Mouse (Mus musculus) cortical plate, adult 2 months (tissue): ENCODE data around the gene Cacng6. TPM values are rescaled to one million over a fixed set of nuclear protein-coding genes. Genes with fewer than 3 reads are reported as not detected.

ENCODE experiments used
- H3K27ac ChIP-seq: fragments of 200-500 bp; 2 replicates; pipeline ENCODE4 v1.5.1; 2012; ENCODE audit warnings: low read length, control low read depth, inconsistent platforms; ENCODE audit not compliant: insufficient read depth
- H3K4me1 ChIP-seq: fragments of 200-500 bp; 2 replicates; pipeline ENCODE4 v1.6.1; 2011; ENCODE audit warnings: low read length; ENCODE audit not compliant: control insufficient read depth, insufficient read depth
- H3K4me3 ChIP-seq: fragments of 200-500 bp; 2 replicates; pipeline ENCODE4 v1.5.1; 2011; ENCODE audit warnings: mild to moderate bottlenecking, low read length, control low read depth; ENCODE audit not compliant: insufficient read depth
- CTCF ChIP-seq: fragments of 200-500 bp; IDR thresholded peaks from 2 replicates; pipeline ENCODE4 v1.5.1; 2011; ENCODE audit warnings: mild to moderate bottlenecking, control low read depth, low read length; ENCODE audit not compliant: insufficient read depth; ENCODE audit errors: extremely low read depth
- POLR2A ChIP-seq: fragments of 200-500 bp; IDR thresholded peaks from 2 replicates; pipeline ENCODE4 v1.6.1; 2011; ENCODE audit warnings: mild to moderate bottlenecking, low read length, control low read depth; ENCODE audit not compliant: insufficient read depth; ENCODE audit errors: extremely low read depth
- polyA plus RNA-seq: library from polyadenylated mRNA; depleted of rRNA; stranded (reverse); fragments of >200 nt; gene quantifications from 2 replicates; pipeline ENCODE4 v1.2.3, GENCODE M21; 2012

Gene Cacng6
- polyA plus RNA-seq, 1 experiment = 0.81 TPM

DNA sequence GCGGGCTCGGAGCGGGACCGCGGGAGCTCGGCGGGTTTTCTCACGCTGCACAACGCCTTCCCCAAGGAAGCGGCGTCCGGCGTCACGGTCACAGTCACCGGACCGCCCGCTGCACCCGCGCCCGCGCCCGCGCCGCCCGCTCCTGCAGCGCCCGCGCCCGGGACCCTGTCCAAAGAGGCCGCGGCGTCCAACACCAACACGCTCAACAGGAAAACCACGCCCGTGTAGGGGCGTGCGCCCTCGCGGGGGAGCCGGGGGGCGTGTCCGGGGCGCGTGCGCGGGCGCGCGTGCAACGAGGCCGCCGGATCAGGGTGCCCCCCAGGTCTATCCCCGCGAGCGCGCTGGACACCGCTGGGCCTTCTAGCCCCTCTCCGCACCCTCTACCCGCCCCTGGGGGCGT, 8.6 kb upstream of the Cacng6 start:
- Histone ChIP-seq H3K4me1 (no peaks in the 10 kb centered on the region), H3K27ac (no peak overlapping the region), H3K4me3 (no peak overlapping the region)
- TF ChIP-seq CTCF (no peak), POLR2A (no peak)

DNA sequence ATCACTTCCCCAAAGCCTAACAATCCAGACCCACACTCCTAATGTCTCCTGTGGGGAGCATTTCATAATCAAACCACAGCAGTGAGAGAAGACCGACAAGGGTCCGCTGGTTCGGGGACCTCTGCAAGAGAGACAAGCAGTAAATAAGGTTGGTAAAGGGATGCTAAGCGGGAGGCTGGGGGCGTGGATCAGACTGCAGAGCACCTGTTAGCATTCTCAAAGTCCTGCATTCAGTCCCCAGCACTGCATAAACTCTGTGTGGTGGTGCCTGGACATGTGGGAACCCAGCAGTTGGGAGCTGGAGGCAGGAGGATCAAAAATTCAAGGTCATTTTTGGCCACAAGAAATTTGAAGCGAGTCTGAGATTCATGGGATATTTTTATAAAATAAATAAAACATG, 4.1 kb upstream of the Cacng6 start:
- Histone ChIP-seq H3K27ac (no peak overlapping the region), H3K4me3 (no peak overlapping the region), H3K4me1 (peaks cover 4% of the 10 kb centered on the region; the same call in 1 of the 2 replicates)
- TF ChIP-seq CTCF (no peak), POLR2A (no peak)

DNA sequence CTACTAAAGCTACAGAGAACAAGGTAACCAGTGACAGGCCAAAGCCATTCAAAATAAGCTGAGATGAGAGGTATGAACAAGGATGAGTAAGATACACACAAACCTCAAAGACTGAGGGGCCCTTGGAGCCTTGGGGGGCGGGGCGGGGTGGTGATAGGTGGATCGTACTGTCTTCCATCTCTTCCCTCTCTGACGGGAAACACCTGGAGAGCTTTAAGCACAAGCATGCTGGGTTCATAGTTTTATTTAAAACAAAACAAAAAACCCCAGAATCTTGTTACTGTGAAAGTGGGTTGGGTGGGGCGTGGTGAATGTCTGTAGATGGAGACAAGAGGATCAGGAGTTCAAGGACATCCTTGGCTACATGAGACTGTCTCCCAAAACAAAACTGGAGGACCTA, 3.5 kb upstream of the Cacng6 start:
- TF ChIP-seq CTCF (no peak), POLR2A (no peak)
- Histone ChIP-seq H3K4me3 (no peak overlapping the region), H3K27ac (no peak overlapping the region), H3K4me1 (peaks cover 4% of the 10 kb centered on the region; the same call in 1 of the 2 replicates)

DNA sequence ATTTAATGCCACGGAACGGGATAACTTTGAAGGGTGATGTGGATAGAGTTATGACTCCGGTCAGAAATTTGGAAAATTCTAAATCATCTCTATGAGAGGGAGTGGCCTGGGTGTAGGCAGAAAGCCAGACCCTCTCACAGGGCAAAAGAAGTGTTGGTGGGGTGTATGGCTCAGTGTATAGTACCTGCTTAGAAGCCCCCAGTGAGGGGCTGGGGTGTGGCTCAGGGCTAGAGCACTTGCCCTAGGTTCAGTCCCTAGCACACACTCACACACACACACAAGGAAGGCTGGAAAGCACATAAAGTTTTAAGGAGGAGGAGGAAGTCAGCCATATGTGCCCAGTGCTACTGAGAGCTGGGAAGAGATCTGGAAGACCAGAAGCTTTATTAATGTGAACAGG, 2.7 kb upstream of the Cacng6 start:
- TF ChIP-seq CTCF (no peak), POLR2A (no peak)
- H3K4me3 ChIP-seq = no peak overlapping the region
- H3K27ac ChIP-seq = no peak overlapping the region
- H3K4me1 ChIP-seq = peaks cover 4% of the 10 kb centered on the region; the same call in 1 of the 2 replicates

DNA sequence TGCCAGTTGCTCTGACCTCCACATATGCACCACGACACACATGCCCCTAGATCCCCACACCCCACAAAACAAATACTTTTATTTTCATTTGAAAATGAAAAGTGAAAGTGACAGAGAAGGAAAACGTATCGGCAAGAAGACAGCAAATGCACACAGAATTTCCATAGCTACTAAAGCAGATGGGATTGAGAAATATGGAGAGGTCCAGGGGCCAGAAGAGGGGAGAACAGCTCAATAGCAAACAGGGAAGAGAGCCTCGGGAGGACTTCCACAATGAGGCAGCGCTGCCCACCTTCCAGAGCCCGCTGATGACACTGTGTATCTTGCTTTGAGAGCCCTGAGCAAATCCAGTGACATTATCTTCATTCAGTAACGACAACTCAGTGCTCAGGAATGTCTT, 1.9 kb upstream of the Cacng6 start:
- no peak for TF ChIP-seq CTCF
- 0 out of 2 replicates have a peak, but pooled peaks have one; percentile 18 for TF ChIP-seq POLR2A
- Histone ChIP-seq H3K4me3 (peak overlapping the region; percentile 12), H3K4me1 (peaks cover 4% of the 10 kb centered on the region; the same call in 1 of the 2 replicates), H3K27ac (no peak overlapping the region)

DNA sequence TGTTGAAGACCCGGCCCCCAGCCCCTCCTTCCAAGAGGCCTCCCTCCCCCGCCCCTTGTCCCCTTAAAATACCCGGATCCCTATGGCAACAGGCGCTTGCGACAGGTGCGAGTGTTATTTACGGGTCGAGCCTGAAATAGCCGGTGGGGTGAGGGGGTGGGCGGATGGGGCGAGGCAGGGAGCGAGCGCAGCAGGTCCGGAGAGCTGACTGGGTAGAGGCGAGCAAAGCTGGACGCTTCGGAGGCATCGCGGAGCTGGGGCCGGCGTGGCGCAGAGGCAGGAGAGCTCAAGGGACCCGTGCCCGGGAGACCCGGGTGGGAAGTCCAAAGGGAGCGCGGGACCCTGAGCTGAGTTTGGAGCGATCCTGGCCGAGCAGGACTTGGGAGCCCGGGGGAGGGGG, 565 bp upstream of the Cacng6 start:
- Histone ChIP-seq H3K4me3 (no peak overlapping the region), H3K27ac (no peak overlapping the region), H3K4me1 (peaks cover 4% of the 10 kb centered on the region; the same call in 1 of the 2 replicates)
- no peak for TF ChIP-seq CTCF
- TF ChIP-seq POLR2A = no peak

DNA sequence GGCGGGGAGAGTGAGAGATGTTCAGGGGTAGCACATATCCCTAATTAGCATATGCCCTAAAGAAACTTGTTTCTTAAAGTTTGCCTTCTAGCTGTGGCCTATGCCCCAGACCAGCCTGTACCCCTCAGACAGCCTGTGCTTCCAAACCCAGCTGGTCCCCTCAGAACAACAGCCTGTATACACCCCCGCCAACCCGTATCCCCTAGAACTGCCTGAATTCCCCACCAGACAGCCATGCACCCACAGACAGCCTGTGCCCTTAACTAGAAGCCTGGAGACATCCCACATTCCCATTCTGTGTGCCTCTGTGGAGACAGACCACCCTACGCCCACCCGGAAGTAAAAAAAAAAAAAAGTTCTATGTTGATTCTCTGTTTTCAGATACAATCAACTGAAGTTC, 1.1 kb downstream of the Cacng6 start:
- Histone ChIP-seq H3K27ac (no peak overlapping the region), H3K4me3 (no peak overlapping the region), H3K4me1 (peaks cover 4% of the 10 kb centered on the region; the same call in 1 of the 2 replicates)
- no peak for TF ChIP-seq POLR2A
- TF ChIP-seq CTCF = no peak

DNA sequence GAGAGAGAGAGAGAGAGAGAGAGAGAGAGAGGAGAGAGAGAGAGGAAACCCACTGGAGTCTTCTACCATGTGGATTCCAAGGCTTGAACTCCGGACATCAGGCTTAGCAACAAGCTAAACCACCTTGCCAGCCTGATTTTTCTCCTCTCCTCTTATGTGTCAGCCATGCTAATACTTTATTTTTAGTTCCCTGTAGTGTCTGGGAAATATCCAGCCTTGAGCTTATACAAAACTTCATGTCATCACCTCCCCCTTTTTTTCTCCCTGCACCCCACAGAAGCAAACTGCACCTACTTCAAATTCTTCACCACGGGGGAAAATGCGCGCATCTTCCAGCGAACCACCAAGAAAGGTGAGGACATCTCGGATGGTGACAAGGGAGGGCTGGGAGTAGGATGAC, 6.2 kb downstream of the Cacng6 start:
- Histone ChIP-seq H3K27ac (no peak overlapping the region), H3K4me3 (no peak overlapping the region), H3K4me1 (no peaks in the 10 kb centered on the region)
- TF ChIP-seq POLR2A = no peak

DNA sequence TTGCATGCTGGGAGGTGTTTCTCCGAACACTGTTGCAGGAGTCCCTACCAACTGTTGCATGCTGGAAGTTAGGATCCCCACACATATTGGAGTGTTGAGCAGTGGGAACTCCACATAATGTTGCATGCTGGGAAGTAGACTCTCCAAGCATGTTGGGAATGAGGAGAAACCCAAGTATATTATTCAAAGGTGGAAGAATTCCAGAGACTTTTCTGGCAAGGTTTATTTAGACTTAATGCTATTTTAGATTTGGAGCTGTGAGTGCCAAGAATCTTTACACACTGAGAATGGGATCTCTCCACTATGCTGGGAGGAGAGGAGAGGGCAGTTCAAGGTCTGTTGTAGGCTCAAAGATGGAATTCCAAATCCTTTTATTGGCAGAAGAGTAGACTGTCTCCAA, 8.1 kb downstream of the Cacng6 start:
- TF ChIP-seq CTCF (no peak), POLR2A (no peak)
- Histone ChIP-seq H3K27ac (no peak overlapping the region), H3K4me1 (no peaks in the 10 kb centered on the region), H3K4me3 (no peak overlapping the region)

DNA sequence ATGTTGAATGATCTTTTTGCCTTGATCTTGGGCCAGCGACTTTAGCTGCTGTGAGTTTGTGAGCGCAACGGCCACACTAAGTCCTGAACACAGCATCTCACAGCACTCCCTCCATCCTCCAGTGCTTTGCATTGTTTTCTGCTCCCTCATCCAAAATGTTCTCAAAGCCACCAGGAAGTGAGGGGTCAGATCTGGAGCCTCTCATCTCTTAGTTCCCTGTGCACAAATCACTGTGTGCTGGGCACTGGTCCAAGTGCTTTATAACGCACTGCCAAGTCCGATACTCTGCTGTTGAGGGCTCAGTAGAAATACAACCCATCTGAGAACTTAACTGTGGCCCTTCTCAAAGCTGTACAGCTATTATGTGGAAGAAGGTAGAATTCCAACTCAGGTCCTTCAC, 13.9 kb downstream of the Cacng6 start:
- no peak overlapping the region for H3K4me3 ChIP-seq
- H3K4me1 ChIP-seq = no peaks in the 10 kb centered on the region
- no peak overlapping the region for H3K27ac ChIP-seq
- TF ChIP-seq CTCF = no peak
- no peak for TF ChIP-seq POLR2A

DNA sequence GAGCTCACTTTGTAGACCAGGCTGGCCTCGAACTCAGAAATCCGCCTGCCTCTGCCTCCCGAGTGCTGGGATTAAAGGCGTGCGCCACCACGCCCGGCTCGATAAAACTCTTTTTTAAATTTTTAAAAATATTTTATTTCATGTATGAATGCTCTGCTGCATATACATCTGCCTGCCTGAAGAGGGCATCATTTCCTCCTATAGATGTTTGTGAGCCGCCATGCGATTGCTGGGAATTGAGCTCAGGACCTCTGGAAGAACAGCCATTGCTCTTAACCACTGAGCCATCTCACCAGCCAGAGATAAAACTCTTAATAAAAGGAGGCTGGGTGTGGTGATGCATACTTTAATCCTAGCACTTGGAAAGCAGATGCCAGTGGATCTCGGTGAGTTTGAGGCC, 16.0 kb downstream of the Cacng6 start:
- Histone ChIP-seq H3K27ac (no peak overlapping the region), H3K4me3 (no peak overlapping the region), H3K4me1 (peaks cover 3% of the 10 kb centered on the region)
- TF ChIP-seq POLR2A (no peak), CTCF (no peak)

DNA sequence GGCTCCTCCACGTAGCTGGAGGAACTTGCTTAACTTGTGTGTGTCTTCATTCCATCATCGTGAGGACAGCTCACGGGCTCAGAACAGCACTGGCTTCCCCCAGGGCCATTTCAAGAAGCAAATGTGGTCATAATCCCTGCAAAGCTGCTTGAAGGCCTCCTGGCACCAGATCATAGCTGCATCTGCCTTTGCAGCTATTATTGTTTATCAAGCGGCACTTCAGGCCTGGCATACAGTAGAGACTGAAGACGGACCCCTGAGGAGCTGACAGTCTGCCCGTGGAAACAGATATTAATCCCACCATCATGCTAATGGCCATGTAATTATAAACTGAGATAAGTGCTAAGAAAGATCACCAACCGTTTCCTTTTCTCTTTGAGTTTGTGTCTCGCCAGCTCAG, 16.5 kb downstream of the Cacng6 start:
- no peak for TF ChIP-seq POLR2A
- no peak for TF ChIP-seq CTCF
- no peak overlapping the region for H3K27ac ChIP-seq
- H3K4me3 ChIP-seq = no peak overlapping the region
- peaks cover 3% of the 10 kb centered on the region for H3K4me1 ChIP-seq
